Mouse (Mus musculus): Measurements from ENCODE around the gene Fzr1.
A peak's percentile ranks its signal among the peaks of the same experiment; 100 is the strongest.

Fzr1 gene

DNA sequence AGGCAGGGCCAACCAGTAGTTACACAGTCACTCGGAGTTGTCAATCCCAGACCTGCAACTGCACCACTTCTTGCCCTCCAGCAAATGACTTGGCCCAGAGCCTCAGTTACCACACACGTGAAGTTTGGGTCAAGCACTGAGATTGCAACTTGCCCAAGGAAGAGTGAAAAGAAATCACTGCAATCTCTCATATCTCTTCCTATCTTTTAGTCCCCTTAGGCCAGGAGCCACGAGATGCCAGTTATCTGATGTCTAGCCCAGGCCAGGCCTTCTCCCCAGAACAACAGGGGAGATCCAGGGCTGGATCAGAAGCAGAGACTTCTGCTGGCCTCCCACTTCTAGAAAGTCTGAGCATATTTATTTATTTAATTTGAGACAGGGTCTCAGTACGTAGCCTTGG lies 22.8 kb downstream of the Fzr1 start:
- no peak for DNase-seq (ENCODE audit: low spot score)

- no peak for DNase-seq (ENCODE audit: low spot score)
Observed at GRCm38 (mm10) chr10:81354738-81355477, 23.4 kb downstream of the Fzr1 start.

GRCm38 (mm10) chr10:81351678-81352291 lies 26.5 kb downstream of the Fzr1 start:
- DNase-seq (ENCODE audit: low spot score), result no peak

GRCm38 (mm10) chr10:81350351-81351063 lies 27.8 kb downstream of the Fzr1 start, which contains the start of gene Hmg20b:
TSS of gene Hmg20b (minus strand) at chr10:81350480.
- peak; percentile 99 for DNase-seq (ENCODE audit: low spot score)

DNA sequence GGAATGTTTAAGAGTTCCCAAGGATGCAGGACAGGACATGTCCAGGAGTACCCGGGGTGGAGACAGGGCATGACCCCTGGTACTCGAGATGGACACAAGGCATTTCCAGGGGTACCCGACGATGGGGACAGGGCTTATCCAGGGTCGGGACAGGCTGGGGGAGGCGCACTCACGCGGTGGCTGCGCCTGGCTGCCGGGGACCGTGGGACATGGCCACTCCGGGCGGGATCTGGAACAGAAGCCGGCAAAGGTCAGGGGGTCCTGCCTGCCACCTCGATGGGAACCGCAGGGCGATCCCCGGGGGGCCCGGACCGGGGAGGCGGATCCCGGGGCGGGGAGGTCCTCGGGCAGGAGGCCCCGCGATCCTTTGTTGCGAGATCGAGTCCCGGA lies 28.4 kb downstream of the Fzr1 start:
- DNase-seq (ENCODE audit: low spot score), result no peak

DNA sequence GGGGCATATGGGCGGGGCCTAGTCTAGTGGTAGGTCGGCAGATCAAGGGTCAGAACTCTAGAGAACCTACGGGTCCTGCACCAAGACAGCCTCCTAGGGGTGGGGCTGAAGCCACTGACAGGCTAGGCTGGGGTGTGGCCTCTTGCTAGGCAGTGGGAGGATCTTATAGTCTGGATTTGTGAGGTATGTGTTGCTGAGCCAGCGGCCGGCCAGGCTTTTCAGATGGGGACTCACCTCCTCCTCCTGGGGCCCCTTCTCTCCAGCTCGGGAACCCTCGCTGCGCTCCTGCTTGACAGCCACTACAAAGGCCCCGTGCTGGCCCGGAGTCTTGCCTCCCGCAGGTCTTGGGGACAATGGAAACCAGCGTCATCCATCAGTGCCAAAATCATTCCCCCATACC lies 29.2 kb downstream of the Fzr1 start:
- DNase-seq (ENCODE audit: low spot score), result no peak

- no peak for DNase-seq (ENCODE audit: low spot score)
Observed at GRCm38 (mm10) chr10:81346453-81347067, 31.8 kb downstream of the Fzr1 start.

DNA sequence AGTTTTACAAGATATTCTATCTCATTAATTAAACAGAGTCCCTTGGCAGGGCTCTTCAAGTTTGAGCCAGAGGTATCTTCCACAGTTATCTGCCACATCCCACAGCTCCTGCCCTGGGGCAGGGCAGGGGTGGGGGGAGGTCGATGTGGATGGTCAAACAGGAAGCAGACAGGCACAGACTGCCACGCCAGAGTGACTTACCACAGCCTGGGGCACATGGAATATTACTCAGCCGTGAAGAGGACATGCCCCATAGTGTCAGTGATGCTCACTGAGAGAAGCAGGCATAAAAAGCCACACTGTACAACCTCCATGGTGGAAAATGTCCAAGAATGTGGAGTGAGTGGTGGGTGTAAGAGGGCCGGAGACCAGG lies 33.2 kb downstream of the Fzr1 start:
- no peak for DNase-seq (ENCODE audit: low spot score)

DNA sequence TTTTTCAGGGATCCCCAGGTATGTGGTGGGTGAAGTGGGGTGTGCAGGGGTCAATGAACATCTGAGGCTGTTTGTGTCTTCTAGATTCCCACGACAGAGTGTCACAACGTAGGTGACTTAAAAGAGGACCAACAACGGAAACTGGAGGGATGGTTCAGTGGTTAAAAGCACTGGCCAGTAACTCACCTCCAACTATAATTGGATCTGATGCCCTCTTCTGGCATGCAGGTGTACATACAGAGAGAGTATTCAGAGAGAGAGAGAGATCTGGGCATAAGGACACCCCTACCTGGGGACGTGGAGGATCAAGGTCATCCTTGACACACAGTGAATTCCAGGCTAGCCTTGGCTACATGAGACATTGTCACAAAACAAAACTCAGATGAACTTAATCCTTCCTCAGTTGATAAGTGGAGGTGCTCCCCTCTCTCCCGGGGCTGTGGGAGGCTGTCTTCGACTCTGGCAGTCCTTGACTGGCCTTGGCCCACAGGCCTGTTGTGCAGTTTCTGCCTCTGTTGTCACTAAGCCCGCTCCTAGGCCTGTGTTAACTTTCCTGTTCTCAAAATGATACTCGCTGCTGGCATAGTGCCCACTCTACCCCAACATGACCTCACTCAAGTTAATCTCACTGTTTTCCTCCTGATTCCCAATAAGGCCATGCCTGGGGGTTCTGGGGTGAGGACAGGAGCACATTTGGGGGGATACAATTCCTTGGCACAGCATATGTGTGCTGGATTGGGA lies 33.7 kb downstream of the Fzr1 start:
- no peak for DNase-seq (ENCODE audit: low spot score)

GRCm38 (mm10) chr10:81342686-81343505 lies 35.4 kb downstream of the Fzr1 start, which contains the start of gene Gipc3:
TSS of gene Gipc3 (minus strand) at chr10:81343266.
- no peak for DNase-seq (ENCODE audit: low spot score)

- DNase-seq (ENCODE audit: low spot score), result no peak
Observed at GRCm38 (mm10) chr10:81341333-81341949, 36.9 kb downstream of the Fzr1 start.

GRCm38 (mm10) chr10:81340551-81341332 lies 37.6 kb downstream of the Fzr1 start:
- no peak for DNase-seq (ENCODE audit: low spot score)

GRCm38 (mm10) chr10:81336558-81336957 lies 41.8 kb downstream of the Fzr1 start:
- no peak for DNase-seq (ENCODE audit: low spot score)

- no peak for DNase-seq (ENCODE audit: low spot score)
Observed at GRCm38 (mm10) chr10:81335393-81336340, 42.6 kb downstream of the Fzr1 start.

- DNase-seq (ENCODE audit: low spot score), result no peak
Observed at GRCm38 (mm10) chr10:81334324-81334723, 44.0 kb downstream of the Fzr1 start.

- DNase-seq (ENCODE audit: low spot score), result no peak
Observed at GRCm38 (mm10) chr10:81332277-81332676, 46.0 kb downstream of the Fzr1 start.

DNA sequence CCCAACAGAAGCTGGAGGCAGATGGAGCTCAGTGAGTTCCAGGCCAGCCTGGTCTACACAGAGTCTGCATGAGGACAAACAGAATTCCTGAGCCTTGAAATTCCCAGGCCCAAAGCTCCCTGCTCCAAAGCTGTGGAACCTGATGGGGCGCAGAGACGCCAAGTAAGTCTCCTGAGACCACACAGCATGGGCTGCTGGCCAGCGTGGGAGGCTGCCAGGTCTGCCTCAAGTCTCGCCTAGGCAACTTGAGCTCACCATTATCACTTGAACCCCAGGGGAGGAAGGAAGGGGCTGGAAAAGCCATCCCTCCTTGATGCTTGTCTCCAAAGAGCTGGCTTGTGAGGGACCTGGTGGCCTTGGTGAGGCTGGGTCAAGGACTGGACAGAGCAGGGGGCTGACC lies 48.3 kb downstream of the Fzr1 start:
- no peak for DNase-seq (ENCODE audit: low spot score)

DNA sequence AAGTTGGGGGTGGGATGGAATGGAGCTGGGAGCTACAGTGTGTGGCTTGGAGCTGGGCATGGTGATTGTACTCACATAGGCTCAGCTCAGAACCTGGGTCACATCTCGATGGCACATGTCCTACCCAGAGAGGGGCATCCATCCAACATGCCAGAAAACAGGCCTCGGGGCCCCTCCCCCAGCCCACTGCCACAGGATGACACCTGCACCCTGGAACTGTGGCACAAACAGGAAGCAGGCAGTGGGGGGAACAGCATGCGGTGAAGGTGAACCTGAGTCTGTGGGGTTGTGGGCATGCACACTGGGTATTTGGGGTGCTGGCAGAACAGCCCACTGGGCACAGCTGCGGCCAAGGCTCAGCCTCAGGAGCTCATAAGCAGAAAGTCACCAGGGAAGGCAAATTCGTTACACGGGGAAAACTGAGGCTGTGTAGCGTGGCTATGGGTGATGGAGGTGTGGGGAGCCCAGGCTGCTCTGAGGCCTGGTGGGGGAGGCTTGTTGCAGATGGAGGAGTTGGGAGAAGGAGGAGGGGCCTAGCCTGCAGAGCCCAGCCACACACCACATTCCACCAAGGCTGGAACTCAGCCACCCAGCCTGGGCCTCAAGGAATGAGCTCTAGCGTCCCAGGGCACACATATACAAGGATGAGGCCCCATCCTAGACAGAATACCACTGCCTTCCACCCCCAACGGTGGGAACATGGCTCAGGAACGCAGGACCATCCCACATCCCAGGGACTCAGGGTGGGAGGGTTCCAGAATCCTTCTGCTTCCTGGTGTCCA lies 48.9 kb downstream of the Fzr1 start:
- DNase-seq (ENCODE audit: low spot score), result no peak

All from left cerebral cortex, adult 11 months (tissue).